Mouse (Mus musculus) testis, adult 2 months (tissue): ENCODE data around the gene Nup214. TPM values are rescaled to one million over a fixed set of nuclear protein-coding genes. Genes with fewer than 3 reads are reported as not detected.

Source experiments
- H3K27ac ChIP-seq: fragments of 200-500 bp; 2 replicates; pipeline ENCODE4 v1.5.1; 2012; ENCODE audit warnings: low read depth, low read length; ENCODE audit not compliant: control insufficient read depth, insufficient read depth
- H3K27me3 ChIP-seq: fragments of 200-500 bp; 2 replicates; pipeline ENCODE4 v1.6.1; 2012; ENCODE audit warnings: mild to moderate bottlenecking, low read length, moderate library complexity; ENCODE audit not compliant: control insufficient read depth, insufficient read depth
- H3K36me3 ChIP-seq: fragments of 200-500 bp; 2 replicates; pipeline ENCODE4 v1.6.1; 2012; ENCODE audit warnings: mild to moderate bottlenecking, low read length; ENCODE audit not compliant: control insufficient read depth, insufficient read depth
- H3K4me1 ChIP-seq: fragments of 200-500 bp; 2 replicates; pipeline ENCODE4 v1.6.1; 2012; ENCODE audit warnings: low read length; ENCODE audit not compliant: control insufficient read depth, insufficient read depth
- H3K4me3 ChIP-seq: fragments of 200-500 bp; 2 replicates; pipeline ENCODE4 v1.5.1; 2012; ENCODE audit warnings: low read depth, mild to moderate bottlenecking, low read length, moderate library complexity, mixed read lengths; ENCODE audit not compliant: control insufficient read depth
- CTCF ChIP-seq: fragments of 200-500 bp; IDR thresholded peaks from 2 replicates; pipeline ENCODE4 v1.5.1; 2012; ENCODE audit warnings: low read depth, mild to moderate bottlenecking, inconsistent platforms, low read length, moderate library complexity; ENCODE audit not compliant: control insufficient read depth, insufficient read depth, insufficient replicate concordance
- POLR2A ChIP-seq: fragments of 200-500 bp; IDR thresholded peaks from 2 replicates; pipeline ENCODE4 v1.6.1; 2012; ENCODE audit warnings: low read depth, mild to moderate bottlenecking, inconsistent platforms, low read length, moderate library complexity; ENCODE audit not compliant: control insufficient read depth
- polyA plus RNA-seq: library from polyadenylated mRNA; depleted of rRNA; stranded (reverse); fragments of >200 nt; gene quantifications from 2 replicates; pipeline ENCODE4 v1.2.3, GENCODE M21; 2012

Gene Nup214
- polyA plus RNA-seq, 1 experiment: 103 TPM

DNA sequence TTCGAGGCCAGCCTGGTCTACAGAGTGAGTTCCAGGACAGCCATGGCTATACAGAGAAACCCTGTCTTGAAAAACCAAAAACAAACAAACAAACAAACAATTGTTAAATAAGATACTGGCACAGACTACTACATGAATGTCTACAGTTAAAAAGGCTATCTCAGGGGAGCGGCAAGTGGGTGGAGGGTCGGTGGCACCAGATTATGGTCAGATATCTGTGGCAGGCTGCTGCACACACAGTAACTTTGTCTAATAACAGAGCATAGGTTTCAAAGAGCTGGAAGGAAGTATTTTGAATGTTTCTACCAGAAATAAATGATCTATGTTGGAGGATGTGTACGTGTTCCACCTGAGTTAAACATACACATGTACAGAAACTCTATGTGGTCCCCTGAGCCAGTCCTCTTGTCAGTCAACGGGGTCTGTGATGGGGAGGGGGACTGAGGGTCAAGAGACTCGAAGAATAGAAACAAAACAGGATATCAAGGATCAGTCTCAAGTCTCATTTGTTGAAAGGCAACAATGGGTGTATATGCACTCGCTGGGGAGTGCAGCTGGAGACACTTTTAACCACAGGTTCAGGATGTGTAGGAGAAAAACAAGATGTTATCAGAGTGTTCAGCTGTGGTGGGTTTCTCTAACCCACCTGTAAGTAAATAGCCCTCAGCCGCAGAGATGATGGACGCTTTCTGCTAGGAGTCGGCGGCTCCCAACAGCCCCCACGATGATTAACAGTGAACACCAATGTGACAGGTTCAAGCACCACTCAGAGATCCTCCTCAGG is 87.7 kb downstream of the Nup214 start:
- Histone ChIP-seq H3K27ac (no peak overlapping the region), H3K36me3 (no peaks in the 10 kb centered on the region), H3K27me3 (no peaks in the 10 kb centered on the region), H3K4me3 (no peak overlapping the region), H3K4me1 (no peaks in the 10 kb centered on the region)
- TF ChIP-seq CTCF (no peak), POLR2A (no peak)

DNA sequence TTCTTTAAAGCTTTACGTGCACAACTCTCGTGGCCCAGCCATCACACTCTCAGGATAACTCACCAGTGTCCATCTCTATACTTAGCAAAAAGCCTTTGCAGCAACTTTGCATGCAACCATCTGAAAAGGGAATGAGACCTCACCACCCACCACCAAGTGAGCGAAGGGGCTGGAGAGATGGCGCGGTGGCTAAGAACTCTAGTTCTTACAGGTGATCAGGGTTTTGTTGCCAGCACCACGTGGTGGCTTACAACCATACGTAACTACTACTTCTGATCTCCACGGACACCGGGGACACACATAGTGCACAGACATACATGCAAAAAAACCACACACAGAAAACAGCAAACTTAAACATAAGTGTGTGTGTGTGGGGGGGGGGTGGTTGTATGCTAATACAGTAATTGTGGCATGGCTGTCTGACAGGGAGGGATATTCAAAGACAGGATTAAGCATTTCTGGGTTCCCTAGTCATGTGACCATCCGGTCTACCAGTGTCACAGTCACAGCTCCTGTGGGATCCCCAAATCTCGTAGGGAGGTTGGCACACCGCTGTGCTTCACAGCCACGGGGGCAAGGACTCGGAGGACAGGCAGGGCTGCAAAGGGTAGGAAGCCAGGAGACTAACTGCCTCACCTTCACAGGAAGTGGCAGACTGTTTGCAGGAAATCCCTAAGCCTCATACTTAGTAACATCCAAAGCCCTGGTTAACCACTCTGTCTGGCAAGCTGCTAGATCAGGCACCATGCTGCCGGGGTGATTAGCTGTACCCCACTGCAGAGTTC is 88.6 kb downstream of the Nup214 start:
- no peak overlapping the region for H3K27ac ChIP-seq

DNA sequence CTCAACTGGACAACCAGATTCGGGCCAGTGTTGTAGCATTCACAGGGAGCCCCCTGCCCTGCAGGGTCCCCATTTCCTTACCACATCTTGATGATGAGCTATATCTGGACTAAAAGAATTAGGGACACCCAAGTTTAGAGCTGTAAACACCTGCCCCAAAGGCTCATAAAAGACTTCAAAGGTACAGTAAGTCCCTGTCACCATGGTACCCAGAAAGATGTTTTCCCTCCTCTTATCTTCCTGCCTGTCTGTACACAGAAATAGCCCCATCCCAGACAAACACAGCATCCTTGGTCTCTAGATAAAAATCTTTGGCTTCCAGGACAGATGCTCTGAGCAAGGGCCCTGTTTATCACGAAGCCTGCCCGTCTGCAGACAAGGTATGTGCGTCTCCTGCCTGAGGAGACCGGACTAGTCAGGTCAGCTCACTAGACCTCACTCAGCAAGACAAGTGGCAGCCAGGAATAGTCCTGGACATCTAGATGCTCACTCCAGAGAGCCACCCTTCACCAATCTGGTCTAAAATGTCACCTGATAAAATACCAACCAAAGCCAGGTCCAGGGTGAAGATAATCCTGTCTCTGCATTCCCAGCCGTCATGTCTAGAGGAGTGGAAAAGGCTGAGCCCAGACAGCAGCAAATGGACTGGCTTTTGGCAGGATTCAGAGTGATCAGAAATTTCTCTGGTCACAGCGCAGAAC is 89.4 kb downstream of the Nup214 start:
- Histone ChIP-seq H3K4me3 (no peak overlapping the region), H3K4me1 (no peaks in the 10 kb centered on the region), H3K36me3 (no peaks in the 10 kb centered on the region), H3K27ac (no peak overlapping the region), H3K27me3 (no peaks in the 10 kb centered on the region)
- TF ChIP-seq POLR2A: no peak

More for the DNA sequence above, 88.6 kb downstream of the Nup214 start:
- no peak overlapping the region for H3K4me3 ChIP-seq
- H3K36me3 ChIP-seq: no peaks in the 10 kb centered on the region
- no peaks in the 10 kb centered on the region for H3K27me3 ChIP-seq
- no peak for TF ChIP-seq CTCF
- no peak for TF ChIP-seq POLR2A
- no peaks in the 10 kb centered on the region for H3K4me1 ChIP-seq

DNA sequence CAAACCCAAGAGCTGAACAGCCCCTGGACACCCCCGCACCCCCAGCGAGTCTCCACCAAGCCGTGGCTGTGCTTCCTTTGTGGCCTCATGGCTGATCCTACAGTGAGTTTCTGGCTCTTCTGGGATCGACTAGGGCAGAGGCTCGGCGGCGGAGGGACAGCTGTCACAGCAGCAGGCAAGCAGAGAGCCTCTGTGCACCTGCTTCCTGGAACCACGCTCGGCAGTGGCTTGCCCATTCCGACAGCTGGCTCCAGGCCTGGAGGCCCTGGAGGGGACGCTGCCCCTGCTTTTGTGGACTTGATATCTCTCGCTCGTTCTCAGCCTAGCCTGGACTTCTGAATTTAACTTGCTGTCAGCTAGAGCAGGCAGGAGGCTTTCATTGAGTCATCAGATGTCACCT is 90.7 kb downstream of the Nup214 start:
- Histone ChIP-seq H3K27ac (no peak overlapping the region), H3K36me3 (no peaks in the 10 kb centered on the region), H3K4me3 (no peak overlapping the region), H3K27me3 (no peaks in the 10 kb centered on the region), H3K4me1 (no peaks in the 10 kb centered on the region)
- no peak for TF ChIP-seq CTCF
- TF ChIP-seq POLR2A: no peak

DNA sequence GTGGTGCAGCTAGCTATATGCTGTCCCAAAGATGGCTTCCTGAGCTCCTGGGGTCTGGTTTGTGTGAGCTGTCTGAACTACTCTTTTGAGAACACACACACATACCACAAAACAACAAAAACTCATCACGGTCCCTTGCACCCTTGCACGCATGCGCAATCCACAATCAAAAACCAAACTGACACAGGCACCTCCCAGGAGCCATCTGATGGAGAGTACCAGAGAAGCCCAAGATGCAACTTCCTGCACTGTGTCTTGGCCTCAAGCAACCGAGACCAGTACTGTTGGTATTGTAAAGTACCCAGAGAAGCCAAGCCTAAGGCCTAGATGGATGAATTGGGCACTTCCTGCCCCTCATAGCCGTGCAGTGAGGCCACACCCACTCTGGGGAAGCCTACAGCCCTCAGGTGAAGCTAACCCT is 91.1 kb downstream of the Nup214 start:
- Histone ChIP-seq H3K36me3 (no peaks in the 10 kb centered on the region), H3K4me3 (no peak overlapping the region), H3K27ac (no peak overlapping the region), H3K4me1 (no peaks in the 10 kb centered on the region), H3K27me3 (no peaks in the 10 kb centered on the region)
- TF ChIP-seq POLR2A (no peak), CTCF (no peak)

DNA sequence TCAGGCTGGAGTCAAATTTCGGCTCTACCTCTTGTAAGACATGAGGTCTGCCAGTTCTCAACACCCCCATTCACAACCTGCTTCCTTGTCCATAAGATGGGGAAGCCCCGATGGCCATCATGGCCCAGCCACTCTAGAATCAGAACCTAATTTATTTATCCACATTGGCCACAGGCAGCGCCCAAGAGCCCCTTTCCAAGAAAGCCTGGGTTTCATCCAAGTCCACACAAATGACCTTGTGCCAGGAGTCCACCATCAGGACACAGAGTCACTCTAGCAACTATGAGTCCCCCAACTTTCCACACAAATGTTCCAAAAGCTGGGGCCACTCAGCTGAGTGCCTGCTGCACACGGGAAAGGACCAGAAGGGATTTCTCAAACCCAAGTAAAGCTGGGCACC is 91.8 kb downstream of the Nup214 start:
- no peak overlapping the region for H3K27ac ChIP-seq
- no peak for TF ChIP-seq CTCF
- no peaks in the 10 kb centered on the region for H3K27me3 ChIP-seq
- H3K4me3 ChIP-seq: no peak overlapping the region
- no peaks in the 10 kb centered on the region for H3K4me1 ChIP-seq
- no peaks in the 10 kb centered on the region for H3K36me3 ChIP-seq

DNA sequence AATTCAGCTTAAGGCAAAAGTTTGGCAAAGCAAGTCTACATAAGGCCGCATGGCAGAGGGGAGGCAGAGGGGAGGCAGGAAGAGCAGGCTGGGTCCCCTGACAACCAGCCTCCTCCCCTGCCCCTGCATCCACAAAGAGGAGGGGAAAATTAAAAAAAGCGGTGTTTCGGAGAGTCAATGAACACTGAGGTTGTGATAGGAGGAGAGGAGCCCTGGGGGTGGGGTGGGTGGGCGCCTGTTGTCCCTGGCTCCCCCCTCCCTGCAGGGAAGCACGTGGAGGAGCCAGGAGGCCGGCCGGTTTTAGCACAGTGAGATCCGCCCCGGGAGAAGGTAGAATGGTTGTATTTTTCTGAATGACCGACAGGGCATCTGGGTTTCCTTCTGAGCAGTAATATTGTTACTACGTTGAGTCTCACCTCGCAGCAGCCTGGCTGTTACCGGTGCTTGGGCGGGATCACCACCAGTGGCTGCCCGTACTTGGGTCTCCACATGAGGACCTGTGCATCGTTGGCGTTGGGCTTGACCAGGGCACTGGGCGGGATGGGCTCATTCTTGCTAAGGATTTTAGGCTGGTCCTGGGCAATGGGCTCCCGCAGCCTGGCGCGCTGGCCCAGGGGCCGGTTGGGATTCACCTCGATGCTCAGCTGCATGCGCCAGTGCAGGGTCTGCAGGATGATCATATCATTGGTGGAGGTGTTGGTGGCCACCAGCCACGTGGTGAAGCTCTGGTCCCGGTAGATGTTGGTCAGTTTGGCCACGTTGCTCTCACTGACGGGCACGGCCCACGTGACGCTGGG is 94.8 kb downstream of the Nup214 start:
- Histone ChIP-seq H3K27me3 (no peaks in the 10 kb centered on the region), H3K4me1 (peaks cover 1% of the 10 kb centered on the region; the same call in 1 of the 2 replicates), H3K4me3 (no peak overlapping the region), H3K27ac (no peak overlapping the region), H3K36me3 (no peaks in the 10 kb centered on the region)
- TF ChIP-seq POLR2A: no peak
